Mouse (Mus musculus): Measurements from ENCODE around the gene Srsf7.

Gene Srsf7

GRCm38 (mm10) chr17:80156905-80157304 is 50.2 kb downstream of the Srsf7 start:
- no peak for DNase-seq (ENCODE audit: low spot score)

- DNase-seq (ENCODE audit: low spot score): no peak
These were observed 53.5 kb downstream of the Srsf7 start for GRCm38 (mm10) chr17:80153631-80154030.

GRCm38 (mm10) chr17:80152767-80153630 is 54.1 kb downstream of the Srsf7 start:
- no peak for DNase-seq (ENCODE audit: low spot score)

GRCm38 (mm10) chr17:80151353-80151752 is 55.8 kb downstream of the Srsf7 start:
- no peak for DNase-seq (ENCODE audit: low spot score)
